Mouse (Mus musculus): ENCODE measurements around the gene Ovol3.
"Not testable (repeated sequence)": the region's sequence is repeated elsewhere in the genome, so short reads cannot be mapped to it uniquely, and the experiment has no call there.

Gene Ovol3

GRCm38 (mm10) chr7:30222205-30222604 is 13.3 kb downstream of the Ovol3 start:
- no peak for DNase-seq

DNA sequence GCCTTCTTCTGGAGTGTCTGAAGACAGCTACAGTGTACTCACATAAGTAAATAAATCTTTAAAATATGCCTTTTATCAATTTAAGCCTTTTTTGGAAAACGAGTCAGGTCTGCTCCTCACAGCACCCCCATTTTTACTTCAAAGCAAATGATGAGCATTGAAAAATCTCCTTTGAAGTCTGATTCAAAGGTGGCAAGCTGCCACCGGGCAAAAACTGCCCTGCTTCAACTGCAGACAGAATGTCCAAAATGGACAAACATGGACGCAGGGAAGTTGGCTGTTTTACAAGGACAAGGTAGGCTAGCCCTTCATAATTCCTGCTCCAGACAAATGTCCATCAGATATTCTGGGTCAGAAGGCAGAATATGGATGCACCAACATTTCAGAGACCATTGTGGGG is 14.1 kb downstream of the Ovol3 start:
- no peak for DNase-seq

- DNase-seq = no peak
Measured at GRCm38 (mm10) chr7:30220008-30220356, 15.5 kb downstream of the Ovol3 start.

GRCm38 (mm10) chr7:30219293-30220007 is 16.1 kb downstream of the Ovol3 start:
- no peak for DNase-seq

DNA sequence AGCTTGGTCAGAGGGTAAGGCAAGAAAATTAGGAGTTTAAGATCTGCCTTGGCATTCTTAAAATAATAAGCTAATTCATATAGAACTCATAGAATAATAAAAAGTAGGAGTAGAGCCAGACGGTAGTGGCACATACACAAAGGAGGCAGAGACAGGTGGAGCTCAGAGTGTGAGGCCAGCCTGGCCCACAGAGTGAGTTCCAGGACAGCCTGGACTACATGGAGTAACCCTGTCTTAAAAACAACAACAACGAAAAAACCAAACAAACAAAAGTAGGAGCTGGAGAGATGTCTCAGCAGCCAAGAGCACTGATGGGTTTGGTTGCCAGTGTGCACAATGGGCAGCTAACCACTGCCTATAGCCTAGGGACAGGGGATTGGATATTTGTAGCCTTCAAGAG is 18.2 kb downstream of the Ovol3 start:
- DNase-seq = no peak

GRCm38 (mm10) chr7:30216723-30217151 is 18.8 kb downstream of the Ovol3 start:
- peak; percentile 78 for DNase-seq

GRCm38 (mm10) chr7:30215875-30216274 is 19.6 kb downstream of the Ovol3 start:
- no peak for DNase-seq

DNA sequence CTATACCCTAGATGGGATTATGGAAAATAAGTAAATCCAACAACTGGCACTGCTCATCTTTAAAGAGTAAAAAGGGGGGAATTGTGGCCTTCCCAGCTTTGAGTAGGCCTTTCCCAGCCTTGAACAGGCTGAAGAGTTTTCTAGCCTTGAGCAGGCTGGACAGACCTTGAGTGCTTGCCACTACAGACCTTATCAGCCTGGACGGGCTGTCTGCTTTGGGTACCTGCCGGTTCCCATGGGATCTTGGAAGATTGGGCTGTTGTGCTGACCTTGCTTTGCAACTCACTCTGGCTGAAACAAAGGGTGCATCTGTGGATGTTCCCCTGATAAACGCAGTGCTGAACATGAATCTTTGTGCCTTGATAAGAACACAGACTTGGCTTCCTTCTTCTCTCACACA is 21.6 kb downstream of the Ovol3 start:
- no peak for DNase-seq

DNA sequence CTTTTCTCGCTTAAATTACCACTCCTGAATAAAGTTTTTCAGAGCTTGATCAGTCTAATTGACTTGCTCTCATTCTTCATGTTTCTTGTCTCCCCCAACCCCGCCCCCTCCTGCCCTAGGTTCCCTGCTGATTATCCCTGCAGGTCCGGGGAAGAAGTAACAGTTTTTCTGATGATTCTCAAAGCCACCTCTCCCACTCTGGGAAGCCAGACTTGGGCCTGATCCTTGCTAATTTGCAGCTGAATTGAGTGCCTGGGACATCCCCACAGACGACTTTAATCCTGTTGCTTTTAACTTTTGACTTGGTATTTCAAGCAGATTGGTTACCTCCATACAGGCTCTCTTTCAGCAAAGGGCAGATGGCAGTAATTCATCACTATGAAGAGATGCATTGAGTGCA is 24.5 kb downstream of the Ovol3 start:
- DNase-seq = no peak

- not testable (repeated sequence) for DNase-seq
Measured at GRCm38 (mm10) chr7:30206364-30206763, 29.2 kb downstream of the Ovol3 start.

DNA sequence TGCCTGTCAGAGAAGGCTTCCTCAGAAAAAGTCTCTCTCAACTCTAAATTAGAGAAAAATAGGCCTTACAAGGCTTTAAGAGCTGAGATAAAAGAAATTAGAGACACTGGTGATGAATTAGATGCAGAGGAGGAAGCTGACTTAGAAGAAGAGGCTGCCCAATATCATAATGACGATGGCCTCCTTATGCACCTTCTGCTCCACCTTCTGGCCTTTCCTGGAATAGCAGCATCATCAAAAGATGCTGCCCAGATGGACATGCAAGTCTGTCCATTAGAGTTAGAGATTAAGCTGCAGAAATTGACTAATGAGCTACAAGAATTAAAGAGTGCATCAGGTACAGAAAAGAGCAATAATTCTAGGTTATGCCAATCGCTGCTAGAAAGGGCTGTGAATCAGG is 30.1 kb downstream of the Ovol3 start:
- peak; percentile 76 for DNase-seq

- no peak for DNase-seq
Measured at GRCm38 (mm10) chr7:30204380-30204779, 31.1 kb downstream of the Ovol3 start.

GRCm38 (mm10) chr7:30202895-30203690 is 32.4 kb downstream of the Ovol3 start:
- DNase-seq = peak; percentile 43

GRCm38 (mm10) chr7:30200661-30201060 is 34.9 kb downstream of the Ovol3 start:
- DNase-seq = not testable (repeated sequence)

GRCm38 (mm10) chr7:30200200-30200599 is 35.3 kb downstream of the Ovol3 start:
- no peak for DNase-seq

DNA sequence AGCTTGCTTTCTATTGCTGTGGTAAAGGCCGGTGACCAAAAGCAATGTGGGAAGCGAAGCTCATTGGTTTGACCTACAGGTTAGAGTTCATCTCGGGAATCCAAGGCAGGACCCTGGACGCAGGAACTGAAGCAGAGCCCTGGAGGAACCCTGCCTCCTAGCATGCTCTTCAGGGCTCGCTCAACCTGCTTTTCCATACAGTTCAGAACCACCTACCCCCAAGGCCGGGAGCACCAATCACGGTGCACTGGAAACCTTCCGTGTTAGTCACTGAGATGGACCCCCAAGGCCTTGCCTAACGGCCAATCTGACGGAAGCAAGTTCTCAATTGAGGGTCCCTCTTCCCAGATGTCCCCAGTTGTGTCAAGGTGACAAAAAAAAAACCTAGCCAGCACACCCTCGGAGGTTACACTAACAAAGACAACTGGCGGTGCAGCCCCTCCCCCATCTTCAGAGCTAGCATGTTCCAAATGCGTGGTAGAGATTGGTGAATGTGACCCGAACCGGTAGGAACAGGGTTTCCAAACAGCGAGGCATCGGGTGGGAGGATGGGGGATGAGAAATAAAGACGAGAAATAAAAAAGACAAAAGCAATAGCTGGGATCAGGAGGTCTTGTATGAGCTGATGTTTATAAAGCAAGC is 35.9 kb downstream of the Ovol3 start:
- DNase-seq = no peak

DNA sequence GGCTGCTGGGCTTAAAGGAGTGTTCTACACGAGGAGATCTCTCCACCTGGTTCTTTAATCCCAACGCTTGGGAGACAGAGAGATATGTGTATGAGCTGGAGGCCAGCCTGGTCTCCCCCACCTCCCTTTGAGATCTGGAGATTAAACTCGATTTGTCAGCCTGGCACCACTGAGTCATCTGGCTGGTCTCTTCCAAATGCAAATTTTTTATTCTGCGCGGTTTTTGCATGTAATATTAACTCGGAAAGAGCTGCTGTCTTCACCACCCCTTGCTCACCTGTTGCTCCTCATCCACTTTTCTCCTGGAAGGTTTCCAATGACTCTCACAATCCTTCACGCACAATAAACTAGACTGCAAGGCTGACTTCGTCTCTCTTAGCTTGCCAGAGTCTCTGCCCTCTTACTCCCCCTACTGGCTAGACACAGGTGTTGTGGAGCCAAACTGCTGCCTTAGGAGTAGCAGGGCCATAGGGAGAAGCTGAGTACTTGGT is 37.0 kb downstream of the Ovol3 start, which contains the start of gene Capns1:
Capns1 (minus strand) TSS at position 331 of the 491 bp plus-strand sequence.
- DNase-seq = peak; percentile 54

GRCm38 (mm10) chr7:30197592-30198129 is 37.9 kb downstream of the Ovol3 start:
- DNase-seq = no peak

- DNase-seq = no peak
Measured at GRCm38 (mm10) chr7:30196171-30196570, 39.4 kb downstream of the Ovol3 start.

- DNase-seq = no peak
Measured at GRCm38 (mm10) chr7:30195461-30195860, 40.1 kb downstream of the Ovol3 start.

GRCm38 (mm10) chr7:30194884-30195283 is 40.6 kb downstream of the Ovol3 start:
- peak; percentile 96 for DNase-seq

- DNase-seq = no peak
Measured at GRCm38 (mm10) chr7:30194101-30194831, 41.3 kb downstream of the Ovol3 start.
